Mouse (Mus musculus) megakaryocyte, adult 5-6 weeks (primary cell): ENCODE data around the gene Gm26558. TPM values are rescaled to one million over a fixed set of nuclear protein-coding genes. Genes with fewer than 3 reads are reported as not detected.

ENCODE experiments used
- total RNA-seq, 2 experiments: library from RNA; stranded (forward) in 1 of 2; stranded (reverse) in 1 of 2; fragments of 153-499, 151-499 nt in 1 of 2; fragments of 221-1000, 200-1000 nt in 1 of 2; gene quantifications; 2 replicates each; pipeline versions ENCODE4 v1.2.3 to v1.2.4; 2015 to 2017

Gene Gm26558
- total RNA-seq, 2 experiments from 2014 or later = not detected

Other genes with a start within 250 kb of the Gm26558 start
- gene Sp5, start 187.2 kb downstream of the Gm26558 start, total RNA-seq (2015) = not detected in 2 replicates
- gene Sp5, start 187.2 kb downstream of the Gm26558 start, total RNA-seq (2017) = not detected in 2 replicates
- gene Erich2, start 153.3 kb downstream of the Gm26558 start, total RNA-seq (2015) = not detected in 2 replicates
- gene Erich2, start 153.3 kb downstream of the Gm26558 start, total RNA-seq (2017) = not detected in 2 replicates
- gene Gad1, start 109.0 kb downstream of the Gm26558 start, total RNA-seq (2015) = not detected in 2 replicates
- not detected in 2 replicates for gene Gad1, start 109.0 kb downstream of the Gm26558 start, total RNA-seq (2017)
- gene Gorasp2, start 532 bp downstream of the Gm26558 start, total RNA-seq (2015) = 130 and 146 TPM in 2 replicates
- 46.2 and 51.1 TPM in 2 replicates for gene Gorasp2, start 532 bp downstream of the Gm26558 start, total RNA-seq (2017)
- 69.5 and 73.3 TPM in 2 replicates for gene Tlk1, start 163.6 kb upstream of the Gm26558 start, total RNA-seq (2015)
- gene Tlk1, start 163.6 kb upstream of the Gm26558 start, total RNA-seq (2017) = 43.1 and 61.4 TPM in 2 replicates